Mouse (Mus musculus) lung, embryonic 16.5 days (tissue): ENCODE data around the gene Ptpn14. TPM values are rescaled to one million over a fixed set of nuclear protein-coding genes. Genes with fewer than 3 reads are reported as not detected.

Experiments
- ATAC-seq: fragments of 200-750 bp; cut with Nextera tagmentation; 2 replicates; pipeline ENCODE4 v1.8.0; 2017; ENCODE audit warnings: low read depth, mild to moderate bottlenecking, moderate library complexity
- H3K27ac ChIP-seq: fragments of 300-500 bp; sonication (generic); 2 replicates; pipeline ENCODE4 v1.5.1; 2014; ENCODE audit warnings: mild to moderate bottlenecking, control low read depth, low read length
- H3K27me3 ChIP-seq: fragments of 300-500 bp; sonication (generic); 2 replicates; pipeline ENCODE4 v1.6.1; 2014; ENCODE audit warnings: low read depth, low read length, mixed read lengths; ENCODE audit not compliant: control insufficient read depth, insufficient read depth
- H3K36me3 ChIP-seq: fragments of 300-500 bp; sonication (generic); 2 replicates; pipeline ENCODE4 v1.6.1; 2014; ENCODE audit warnings: low read length; ENCODE audit not compliant: control insufficient read depth, insufficient read depth
- H3K4me1 ChIP-seq: fragments of 300-500 bp; sonication (generic); replicated peaks from 2 replicates; pipeline ENCODE4 v1.6.1; 2014; ENCODE audit warnings: low read length, mixed read lengths; ENCODE audit not compliant: control insufficient read depth, insufficient read depth
- H3K4me2 ChIP-seq: fragments of 300-500 bp; sonication (generic); 2 replicates; pipeline ENCODE4 v1.6.1; 2014; ENCODE audit warnings: low read depth, low read length, control low read depth
- H3K4me3 ChIP-seq: fragments of 300-500 bp; sonication (generic); 2 replicates; pipeline ENCODE4 v1.5.1; 2014; ENCODE audit warnings: mild to moderate bottlenecking, low read length, control low read depth
- H3K9ac ChIP-seq: fragments of 300-500 bp; sonication (generic); 2 replicates; pipeline ENCODE4 v1.6.1; 2014; ENCODE audit warnings: low read length, control low read depth
- H3K9me3 ChIP-seq: fragments of 300-500 bp; sonication (generic); 2 replicates; pipeline ENCODE4 v1.6.1; 2016; ENCODE audit warnings: low read length; ENCODE audit not compliant: control insufficient read depth
- WGBS: fragments of 180-500 bp; shearing (Covaris S2); extraction: QIAGEN DNeasy Blood & Tissue Kit; methylation state at CpG from one replicate; pipeline ENCODE4 v1.1.7; 2014; 5-methylcytosine and 5-hydroxymethylcytosine counted together
- polyA plus RNA-seq: library from polyadenylated mRNA; unstranded; fragments of >200 nt; fragmentation: Nextera tagmentation; extraction: Ambion mirVana; gene quantifications from 2 replicates; pipeline ENCODE4 v1.2.1, GENCODE M21; 2015

Gene Ptpn14
- polyA plus RNA-seq, 1 experiment from 2014 or later, result 7.9 TPM

DNA sequence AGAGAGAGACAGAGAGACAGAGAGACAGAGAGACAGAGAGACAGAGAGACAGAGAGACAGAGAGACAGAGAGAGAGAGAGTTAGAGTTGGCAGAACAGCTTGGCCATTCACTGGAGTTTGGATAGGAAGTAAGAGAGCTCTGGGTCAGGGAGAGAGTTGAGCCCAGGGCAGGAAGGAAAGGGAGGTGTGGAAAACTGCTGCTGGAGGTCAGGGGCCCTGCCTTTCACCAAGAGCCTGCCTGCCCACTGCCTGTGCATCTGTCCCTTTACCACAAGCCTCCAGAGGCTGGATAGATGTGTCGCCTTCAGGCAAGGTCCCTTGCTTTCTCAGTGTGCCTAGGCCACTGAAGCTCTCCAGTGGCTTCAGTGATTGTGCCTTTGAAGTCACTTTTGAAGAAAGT lies 46.7 kb downstream of the Ptpn14 start:
- peaks cover 29% of the 10 kb centered on the region for H3K4me1 ChIP-seq
- H3K4me3 ChIP-seq, result no peak overlapping the region
- no peak overlapping the region for H3K4me2 ChIP-seq
- no peaks in the 10 kb centered on the region for H3K27me3 ChIP-seq
- H3K36me3 ChIP-seq, result no peaks in the 10 kb centered on the region
- H3K9me3 ChIP-seq, result no peaks in the 10 kb centered on the region
- whole genome bisulfite sequencing, result 50% methylated on average over 1 of the region's 1 CpGs
- 0 out of 2 replicates have a peak, but pooled peaks have one; percentile 21 for ATAC-seq
- no peak overlapping the region for H3K27ac ChIP-seq
- H3K9ac ChIP-seq, result no peak overlapping the region

DNA sequence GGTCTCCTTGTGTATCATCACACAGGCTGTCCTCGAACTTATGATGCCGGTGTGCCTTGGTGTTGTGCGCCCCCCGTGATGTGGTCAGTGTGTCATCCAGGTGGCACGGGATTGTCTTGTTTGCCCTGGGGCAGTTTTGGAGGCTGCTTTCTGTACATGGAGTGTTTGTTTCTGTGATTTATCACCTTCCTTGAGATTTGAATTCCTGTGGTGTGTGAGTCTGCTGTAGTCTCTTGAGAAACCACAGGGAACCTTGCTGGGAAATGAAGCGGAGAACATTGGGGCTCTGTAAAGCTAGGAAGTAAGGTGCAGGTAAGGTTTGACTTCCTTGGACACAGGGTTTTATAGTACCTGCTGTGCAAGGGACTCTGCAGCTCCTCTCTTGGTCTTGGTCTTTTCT lies 49.1 kb downstream of the Ptpn14 start:
- Histone ChIP-seq H3K27ac (no peak overlapping the region), H3K4me1 (peaks cover 29% of the 10 kb centered on the region), H3K9me3 (no peaks in the 10 kb centered on the region), H3K4me2 (no peak overlapping the region), H3K4me3 (no peak overlapping the region), H3K27me3 (no peaks in the 10 kb centered on the region), H3K36me3 (no peaks in the 10 kb centered on the region), H3K9ac (no peak overlapping the region)
- 75% methylated on average over 6 of the region's 6 CpGs for WGBS
- no peak for ATAC-seq

DNA sequence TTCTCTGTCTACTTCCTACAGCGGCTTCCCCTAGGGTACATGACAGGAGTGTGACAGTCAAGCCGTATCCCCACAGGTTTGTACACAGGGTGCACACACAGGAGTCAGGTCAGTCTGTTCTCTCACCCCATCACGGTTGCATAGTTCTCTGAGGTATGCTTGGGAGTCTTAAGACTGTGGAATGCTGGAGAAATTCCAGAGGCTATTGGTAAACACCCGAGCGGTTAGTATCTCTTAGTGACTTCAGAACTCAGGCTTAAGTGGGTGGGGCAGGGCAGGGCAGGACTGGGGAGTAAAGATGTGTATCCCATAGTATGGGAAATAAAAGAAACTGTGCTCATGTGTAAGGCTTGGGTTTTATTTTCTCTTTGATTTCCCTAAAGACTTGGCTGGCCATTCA lies 50.3 kb downstream of the Ptpn14 start:
- ATAC-seq, result 0 out of 2 replicates have a peak, but pooled peaks have one; percentile 32
- WGBS, result 29% methylated on average over 5 of the region's 5 CpGs
- H3K4me1 ChIP-seq, result peaks cover 31% of the 10 kb centered on the region

DNA sequence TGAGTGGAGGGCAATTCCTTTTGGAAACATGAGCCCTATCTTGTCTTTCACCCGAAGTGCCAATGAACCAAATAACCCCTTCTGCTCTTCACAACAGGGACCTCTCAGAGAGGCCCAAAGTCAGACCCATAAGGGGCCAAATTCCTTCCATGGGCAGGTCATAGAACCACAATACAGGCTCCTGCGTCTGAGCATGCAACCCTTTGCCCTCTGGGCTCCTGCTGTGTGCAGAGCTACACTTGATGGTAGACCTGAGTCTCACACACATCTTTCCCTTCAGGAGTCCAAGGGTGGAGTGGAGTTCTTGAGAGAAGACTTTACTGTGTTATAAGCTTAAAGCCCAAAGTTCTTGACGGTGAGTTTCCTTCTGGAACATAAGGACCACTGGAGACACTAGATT lies 51.2 kb downstream of the Ptpn14 start:
- Histone ChIP-seq H3K4me2 (no peak overlapping the region), H3K4me3 (no peak overlapping the region), H3K27me3 (no peaks in the 10 kb centered on the region), H3K27ac (no peak overlapping the region), H3K4me1 (peaks cover 24% of the 10 kb centered on the region), H3K36me3 (no peaks in the 10 kb centered on the region), H3K9ac (no peak overlapping the region), H3K9me3 (no peaks in the 10 kb centered on the region)
- 48% methylated on average over 3 of the region's 3 CpGs for WGBS
- ATAC-seq, result no peak

More for the DNA sequence above, 50.3 kb downstream of the Ptpn14 start:
- Histone ChIP-seq H3K9ac (no peak overlapping the region), H3K4me3 (no peak overlapping the region), H3K27me3 (no peaks in the 10 kb centered on the region), H3K9me3 (no peaks in the 10 kb centered on the region), H3K36me3 (no peaks in the 10 kb centered on the region), H3K27ac (no peak overlapping the region), H3K4me2 (no peak overlapping the region)

DNA sequence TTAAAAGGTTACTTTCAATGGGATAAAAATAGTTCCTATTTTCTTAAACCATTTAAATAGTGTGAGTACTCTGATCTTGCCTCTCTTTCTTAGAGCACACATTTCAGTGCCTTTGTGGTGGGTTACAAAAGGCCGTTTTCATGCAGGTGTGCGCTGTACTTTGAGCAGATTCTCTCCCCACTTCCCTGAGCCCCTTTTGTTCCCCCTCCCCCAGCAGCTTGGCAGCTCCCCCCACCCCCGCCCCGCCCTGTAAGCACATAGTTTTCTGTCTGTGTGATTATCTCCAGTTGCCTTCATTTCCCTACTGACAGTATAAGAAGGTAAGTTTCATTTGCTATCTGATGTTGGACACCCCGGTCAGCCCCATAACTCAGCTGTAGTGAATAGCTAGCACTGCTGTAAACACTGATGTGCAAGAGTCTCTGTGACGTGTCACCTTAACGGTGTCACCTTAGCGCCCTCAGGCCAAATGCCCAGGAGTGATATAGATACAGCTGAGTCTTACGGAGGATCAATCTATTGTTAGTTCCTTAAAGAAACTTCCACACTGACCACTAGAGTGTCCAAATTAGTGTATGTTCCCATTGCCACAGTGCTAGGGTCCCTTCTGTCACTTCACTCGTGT lies 53.8 kb downstream of the Ptpn14 start:
- H3K4me2 ChIP-seq, result no peak overlapping the region
- no peaks in the 10 kb centered on the region for H3K36me3 ChIP-seq
- no peak overlapping the region for H3K27ac ChIP-seq
- no peak overlapping the region for H3K4me3 ChIP-seq
- H3K9ac ChIP-seq, result no peak overlapping the region
- H3K27me3 ChIP-seq, result no peaks in the 10 kb centered on the region
- H3K4me1 ChIP-seq, result peaks cover 41% of the 10 kb centered on the region
- no peaks in the 10 kb centered on the region for H3K9me3 ChIP-seq
- no peak for ATAC-seq
- 62% methylated on average over 10 of the region's 10 CpGs for WGBS

DNA sequence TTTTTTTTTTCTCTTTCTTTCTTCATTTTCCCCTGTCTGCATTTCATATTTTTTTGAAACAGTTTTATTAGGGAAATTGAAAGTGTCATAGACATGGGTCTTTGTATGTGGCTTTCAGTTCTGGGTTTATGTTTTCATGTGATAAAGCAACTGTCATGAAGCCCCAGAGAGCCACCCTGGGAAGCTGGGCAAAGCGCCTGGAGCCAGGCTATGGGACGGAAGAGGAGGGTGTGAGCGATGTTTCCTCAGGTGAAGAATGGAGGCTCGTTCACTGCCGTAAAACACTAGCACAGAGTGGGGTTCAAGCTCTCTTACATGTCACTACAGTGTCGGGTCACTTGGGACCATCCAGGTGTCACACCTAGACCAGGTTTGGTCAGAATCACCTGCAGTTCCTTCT lies 54.6 kb downstream of the Ptpn14 start:
- Histone ChIP-seq H3K27me3 (no peaks in the 10 kb centered on the region), H3K9ac (no peak overlapping the region), H3K36me3 (no peaks in the 10 kb centered on the region), H3K4me3 (no peak overlapping the region), H3K4me2 (no peak overlapping the region; the same call in 1 of the 2 replicates), H3K9me3 (no peaks in the 10 kb centered on the region), H3K27ac (no peak overlapping the region), H3K4me1 (peaks cover 48% of the 10 kb centered on the region)
- ATAC-seq, result no peak
- 64% methylated on average over 6 of the region's 6 CpGs for WGBS

DNA sequence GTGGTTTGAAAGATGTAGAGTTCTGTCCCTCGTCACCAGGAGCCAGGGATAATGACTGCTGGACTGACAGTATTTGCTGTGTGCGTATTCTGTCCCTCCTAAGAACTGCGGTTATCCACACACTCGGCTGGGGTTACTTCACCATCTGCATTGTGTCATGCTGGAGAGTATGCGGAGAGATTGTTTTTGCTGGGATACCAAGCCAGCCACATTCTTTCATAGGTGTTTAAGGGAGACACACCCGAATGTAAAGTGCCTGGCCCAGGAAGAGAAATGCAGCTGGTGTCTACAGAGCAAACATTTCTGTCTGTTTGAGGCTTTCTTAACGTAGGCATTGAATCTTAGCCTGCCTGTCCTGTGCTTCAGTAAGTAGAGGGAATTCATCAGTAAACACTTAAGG lies 56.4 kb downstream of the Ptpn14 start:
- ATAC-seq, result peak; percentile 41
- H3K4me1 ChIP-seq, result peaks cover 38% of the 10 kb centered on the region
- no peaks in the 10 kb centered on the region for H3K9me3 ChIP-seq
- H3K36me3 ChIP-seq, result no peaks in the 10 kb centered on the region
- no peaks in the 10 kb centered on the region for H3K27me3 ChIP-seq
- H3K9ac ChIP-seq, result no peak overlapping the region
- H3K4me2 ChIP-seq, result no peak overlapping the region
- peak overlapping the region; percentile 19; the same call in 1 of the 2 replicates for H3K27ac ChIP-seq
- no peak overlapping the region for H3K4me3 ChIP-seq
- 51% methylated on average over 7 of the region's 7 CpGs for WGBS

DNA sequence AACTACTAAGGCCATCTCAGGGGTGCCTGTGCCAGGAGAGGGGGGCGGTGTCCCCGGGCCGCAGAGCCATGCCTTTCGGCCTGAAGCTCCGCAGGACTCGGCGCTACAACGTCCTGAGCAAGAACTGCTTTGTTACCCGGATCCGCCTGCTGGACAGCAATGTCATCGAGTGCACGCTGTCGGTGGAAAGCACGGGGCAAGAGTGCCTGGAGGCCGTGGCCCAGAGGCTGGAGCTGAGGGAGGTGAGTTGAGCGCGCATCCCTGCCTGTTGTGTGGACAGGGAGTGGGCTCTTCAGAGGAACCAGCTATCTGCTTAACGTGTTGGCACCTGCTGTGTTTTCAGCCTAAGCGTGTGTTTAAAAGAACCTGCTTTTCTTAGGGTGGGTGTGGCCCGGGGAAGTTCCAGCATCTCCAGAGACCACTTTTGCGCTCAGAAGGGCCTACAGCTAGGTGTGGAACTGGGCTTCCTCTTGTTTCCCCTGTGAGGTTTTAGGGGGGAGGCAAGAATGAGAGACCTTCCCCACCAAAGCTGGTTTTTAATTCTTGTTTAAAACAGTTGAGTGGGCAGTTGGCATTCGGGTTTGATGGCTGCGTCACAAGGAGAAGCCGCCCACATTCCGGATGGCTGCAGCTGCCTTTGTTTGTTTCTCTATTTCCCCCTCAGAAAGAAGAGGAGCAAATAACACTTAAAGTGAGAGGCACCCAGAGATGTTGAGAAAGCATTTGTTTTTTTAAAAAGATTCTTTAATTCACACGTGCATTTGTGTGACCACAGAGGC lies 58.8 kb downstream of the Ptpn14 start:
- Histone ChIP-seq H3K27me3 (no peaks in the 10 kb centered on the region), H3K9ac (no peak overlapping the region), H3K27ac (peak overlapping the region; percentile 53; the same call in 1 of the 2 replicates), H3K36me3 (no peaks in the 10 kb centered on the region), H3K4me2 (no peak overlapping the region), H3K4me3 (no peak overlapping the region), H3K4me1 (peaks cover 38% of the 10 kb centered on the region), H3K9me3 (no peaks in the 10 kb centered on the region)
- no peak for ATAC-seq
- 64% methylated on average over 26 of the region's 26 CpGs for WGBS

DNA sequence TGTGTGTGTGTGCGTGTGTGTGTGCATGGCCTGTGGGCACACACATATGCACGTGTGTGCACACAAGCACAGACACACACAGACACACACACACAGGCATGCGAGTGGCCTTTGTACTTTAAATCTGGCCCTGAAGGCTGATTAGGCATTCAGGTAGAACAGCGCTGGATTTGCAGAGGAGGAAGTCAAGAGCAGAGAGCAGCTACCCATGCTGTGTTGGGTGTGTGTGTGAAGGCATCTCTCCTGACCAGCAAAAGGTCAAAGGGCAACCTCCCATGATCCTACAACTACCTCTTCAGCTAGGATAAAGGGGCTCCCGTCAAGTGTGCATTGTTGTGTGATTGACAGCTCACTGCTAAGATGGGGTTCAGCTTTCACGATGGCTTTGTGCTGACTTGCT lies 61.5 kb downstream of the Ptpn14 start:
- no peaks in the 10 kb centered on the region for H3K9me3 ChIP-seq
- no peak overlapping the region for H3K9ac ChIP-seq
- no peak overlapping the region for H3K4me3 ChIP-seq
- H3K27me3 ChIP-seq, result no peaks in the 10 kb centered on the region
- H3K4me1 ChIP-seq, result peaks cover 30% of the 10 kb centered on the region
- 74% methylated on average over 6 of the region's 6 CpGs for WGBS
- ATAC-seq, result no peak
- H3K4me2 ChIP-seq, result no peak overlapping the region
- no peaks in the 10 kb centered on the region for H3K36me3 ChIP-seq
- H3K27ac ChIP-seq, result no peak overlapping the region
